Mouse (Mus musculus): Measurements from ENCODE around the gene Eef2kmt. TPM values are rescaled to one million over a fixed set of nuclear protein-coding genes. Genes with fewer than 3 reads are reported as not detected.

Eef2kmt gene
- polyA plus RNA-seq, 1 experiment from 2014 or later: 20.2 TPM

DNA sequence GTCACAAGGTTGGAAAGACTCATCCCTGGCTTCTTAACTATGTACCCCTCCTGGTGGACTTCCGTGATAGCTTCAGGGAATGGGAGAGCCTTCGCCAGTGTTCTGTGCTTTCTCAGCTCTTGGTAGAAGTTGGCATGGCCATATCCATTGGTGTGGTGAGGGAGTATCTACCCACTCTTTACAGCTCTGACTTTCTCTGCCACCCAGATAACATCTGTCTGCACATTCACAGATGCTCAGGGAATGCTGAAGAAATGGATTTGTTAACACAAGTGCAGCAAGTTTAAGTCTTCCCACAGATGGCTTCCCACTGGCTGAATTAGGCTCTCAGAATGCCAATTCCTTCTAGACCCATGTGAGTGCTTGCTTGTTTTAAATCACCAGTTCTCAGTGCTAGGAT, 41.7 kb downstream of the Eef2kmt start:
- H3K36me3 ChIP-seq: no peaks in the 10 kb centered on the region
- WGBS: 89% methylated on average over 2 of the region's 2 CpGs
- H3K4me3 ChIP-seq: no peak overlapping the region
- H3K9me3 ChIP-seq: no peaks in the 10 kb centered on the region
- H3K27ac ChIP-seq: no peak overlapping the region
- H3K27me3 ChIP-seq (ENCODE audit: insufficient read depth, poor library complexity, severe bottlenecking): 0 out of 2 replicates have a peak, but pooled peaks cover 2% of the 10 kb centered on the region
- DNase-seq (ENCODE audit: low spot score): no peak
- no peaks in the 10 kb centered on the region for H3K4me1 ChIP-seq (replicated peaks)

DNA sequence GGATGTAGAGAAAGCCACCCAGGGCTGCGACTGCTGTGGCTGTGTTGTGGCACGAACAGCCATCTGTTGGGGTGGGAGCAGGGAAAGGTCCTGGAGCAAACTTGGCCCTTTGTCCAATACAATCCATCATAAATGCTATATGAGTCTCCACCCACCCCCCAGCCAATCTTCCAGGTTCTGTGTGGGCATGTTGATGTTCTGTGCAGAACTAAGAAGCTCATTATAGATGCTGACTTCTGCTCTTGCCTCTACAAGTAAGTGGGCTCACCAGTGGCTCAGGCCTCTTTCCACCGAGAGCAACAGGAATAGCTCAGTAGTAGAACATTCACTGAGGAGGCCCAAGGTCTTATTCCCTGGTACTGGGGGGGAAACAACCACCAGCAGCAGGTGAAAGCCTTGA, 43.6 kb downstream of the Eef2kmt start:
- peaks cover 6% of the 10 kb centered on the region; the same call in 1 of the 2 replicates for H3K27me3 ChIP-seq (ENCODE audit: insufficient read depth, poor library complexity, severe bottlenecking)
- H3K36me3 ChIP-seq: no peaks in the 10 kb centered on the region
- no peaks in the 10 kb centered on the region for H3K4me1 ChIP-seq (replicated peaks)
- WGBS: 85% methylated on average over 3 of the region's 3 CpGs
- H3K9me3 ChIP-seq: no peaks in the 10 kb centered on the region
- H3K4me3 ChIP-seq: no peak overlapping the region
- no peak for DNase-seq (ENCODE audit: low spot score)
- H3K27ac ChIP-seq: no peak overlapping the region

DNA sequence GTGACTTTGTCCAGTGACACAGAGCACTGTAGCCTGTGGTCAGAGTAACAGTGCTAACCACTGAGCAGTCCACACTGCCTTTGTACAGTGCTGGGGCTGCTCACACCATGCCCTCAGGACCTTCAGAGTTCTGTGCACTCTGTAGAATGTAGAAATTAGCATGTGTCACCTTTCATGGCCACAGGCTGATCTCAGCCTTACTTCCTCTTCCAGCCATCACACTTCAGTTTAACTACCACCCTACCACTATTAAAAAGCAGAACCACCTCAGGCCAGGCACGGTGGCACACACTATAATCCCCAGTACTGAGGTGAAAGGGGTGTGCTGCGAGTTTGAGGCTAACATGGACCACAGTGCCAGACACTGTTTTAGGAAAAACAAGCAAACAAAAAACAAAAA, 45.4 kb downstream of the Eef2kmt start:
- Histone ChIP-seq H3K4me1 (replicated peaks) (no peaks in the 10 kb centered on the region), H3K27ac (no peak overlapping the region), H3K4me3 (no peak overlapping the region), H3K27me3 (ENCODE audit: insufficient read depth, poor library complexity, severe bottlenecking) (peaks cover 4% of the 10 kb centered on the region; the same call in 1 of the 2 replicates), H3K9me3 (no peaks in the 10 kb centered on the region), H3K36me3 (no peaks in the 10 kb centered on the region)
- WGBS: 66% methylated on average over 2 of the region's 2 CpGs
- DNase-seq (ENCODE audit: low spot score): no peak

DNA sequence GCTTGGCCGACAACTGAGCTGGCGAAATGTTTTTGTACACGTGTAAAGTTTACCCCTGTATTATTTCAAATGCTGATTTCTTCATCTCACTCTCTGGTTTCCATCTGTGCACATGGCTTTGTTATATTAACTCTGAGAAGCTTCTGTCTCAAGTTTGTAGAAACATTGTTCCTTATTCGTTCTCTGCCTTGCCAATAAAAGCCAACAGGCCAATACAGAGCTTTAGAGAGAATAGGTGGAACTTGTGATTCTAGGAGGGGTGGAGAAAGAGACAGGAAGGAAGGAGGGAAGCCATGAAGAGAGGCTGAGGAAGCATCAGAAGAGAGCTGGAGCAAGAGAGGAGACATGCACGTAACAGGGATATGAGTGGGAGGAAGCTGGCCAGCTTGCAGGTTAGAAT, 49.7 kb downstream of the Eef2kmt start:
- peaks cover 4% of the 10 kb centered on the region for H3K27me3 ChIP-seq (ENCODE audit: insufficient read depth, poor library complexity, severe bottlenecking)
- no peaks in the 10 kb centered on the region for H3K9me3 ChIP-seq
- whole genome bisulfite sequencing: 81% methylated on average over 5 of the region's 5 CpGs
- no peaks in the 10 kb centered on the region for H3K36me3 ChIP-seq
- H3K27ac ChIP-seq: no peak overlapping the region
- no peak overlapping the region for H3K4me3 ChIP-seq
- peaks cover 10% of the 10 kb centered on the region for H3K4me1 ChIP-seq (replicated peaks)
- no peak for DNase-seq (ENCODE audit: low spot score)

DNA sequence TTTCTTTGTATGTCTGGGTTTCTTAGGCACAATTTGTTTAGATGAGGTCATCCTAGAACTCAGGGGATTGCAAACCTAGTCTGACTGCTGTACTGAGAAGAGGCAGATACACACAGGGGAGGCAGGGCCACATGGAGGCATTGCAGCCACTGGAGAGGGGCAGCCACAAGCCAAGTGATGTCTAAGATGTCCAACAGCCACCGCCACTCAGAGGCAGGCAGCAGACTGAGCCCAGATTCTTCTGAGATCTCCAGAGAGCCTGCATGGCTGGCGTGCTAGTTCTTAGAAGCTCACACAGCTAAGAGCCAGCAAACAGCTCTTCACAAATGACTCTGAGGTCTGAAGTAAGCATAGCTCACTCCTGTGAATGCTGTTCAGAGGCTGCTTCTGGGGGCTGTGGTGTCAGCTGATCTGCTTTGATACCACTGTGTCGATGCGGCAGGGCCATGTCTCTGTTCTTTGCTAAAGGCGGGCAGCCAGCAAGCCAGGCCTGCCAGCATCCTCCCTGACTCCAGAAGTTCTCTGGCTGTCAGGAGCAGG, 50.3 kb downstream of the Eef2kmt start:
- Histone ChIP-seq H3K4me3 (no peak overlapping the region), H3K9me3 (no peaks in the 10 kb centered on the region), H3K27me3 (ENCODE audit: insufficient read depth, poor library complexity, severe bottlenecking) (peaks cover 4% of the 10 kb centered on the region), H3K4me1 (replicated peaks) (peaks cover 10% of the 10 kb centered on the region), H3K36me3 (no peaks in the 10 kb centered on the region), H3K27ac (no peak overlapping the region)
- WGBS: 90% methylated on average over 5 of the region's 5 CpGs
- DNase-seq (ENCODE audit: low spot score): no peak

DNA sequence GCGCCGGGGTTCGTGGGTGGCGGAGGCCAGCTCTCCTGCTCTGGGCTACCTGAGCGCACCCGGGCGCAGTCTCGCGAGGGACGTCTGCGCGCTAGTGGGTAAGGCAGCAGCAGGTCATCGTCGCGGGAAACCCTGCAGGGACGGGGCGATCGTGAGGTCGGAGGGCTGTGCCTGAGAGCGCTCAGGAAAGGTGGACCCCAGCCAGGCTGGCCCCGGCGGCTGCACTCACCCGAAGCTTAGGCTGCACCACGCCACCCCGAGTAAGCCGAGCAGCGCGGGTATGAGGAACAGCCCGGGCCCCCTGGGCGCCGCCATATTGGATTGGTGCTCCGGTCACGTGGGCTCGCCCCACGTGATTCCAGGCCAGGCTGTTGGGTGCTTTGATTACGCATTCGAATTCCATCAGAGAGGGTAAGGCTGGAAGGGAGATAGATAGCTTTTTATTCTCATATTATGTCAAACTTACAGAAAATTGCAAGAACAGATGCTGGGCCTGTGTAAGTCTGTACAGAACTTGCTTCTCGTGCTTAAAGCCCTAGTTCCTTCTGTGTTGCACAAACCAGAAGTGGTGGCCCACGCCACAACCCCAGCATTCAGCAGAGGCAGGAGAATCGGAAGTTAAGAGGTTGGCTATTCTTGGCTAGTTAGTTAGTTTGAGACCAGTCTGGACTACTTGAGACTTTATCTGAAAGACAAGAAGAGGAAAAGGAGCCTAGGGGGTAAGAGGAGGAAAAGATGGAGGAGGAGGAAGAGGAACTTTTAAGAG, 51.9 kb downstream of the Eef2kmt start, which contains the start of gene Nagpa:
Gene Nagpa, minus strand, starts transcription at position 345 of the 766 bp plus-strand sequence.
- Histone ChIP-seq H3K4me1 (replicated peaks) (peaks cover 10% of the 10 kb centered on the region), H3K27me3 (ENCODE audit: insufficient read depth, poor library complexity, severe bottlenecking) (peaks cover 4% of the 10 kb centered on the region), H3K27ac (peak within 1 kb of the TSS; percentile 80), H3K36me3 (peaks cover 9% of the 10 kb centered on the region), H3K4me3 (peak within 1 kb of the TSS; percentile 92), H3K9me3 (no peaks in the 10 kb centered on the region)
- DNase-seq (ENCODE audit: low spot score): peak; percentile 87
- 4% methylated on average over 40 of the region's 40 CpGs for WGBS

DNA sequence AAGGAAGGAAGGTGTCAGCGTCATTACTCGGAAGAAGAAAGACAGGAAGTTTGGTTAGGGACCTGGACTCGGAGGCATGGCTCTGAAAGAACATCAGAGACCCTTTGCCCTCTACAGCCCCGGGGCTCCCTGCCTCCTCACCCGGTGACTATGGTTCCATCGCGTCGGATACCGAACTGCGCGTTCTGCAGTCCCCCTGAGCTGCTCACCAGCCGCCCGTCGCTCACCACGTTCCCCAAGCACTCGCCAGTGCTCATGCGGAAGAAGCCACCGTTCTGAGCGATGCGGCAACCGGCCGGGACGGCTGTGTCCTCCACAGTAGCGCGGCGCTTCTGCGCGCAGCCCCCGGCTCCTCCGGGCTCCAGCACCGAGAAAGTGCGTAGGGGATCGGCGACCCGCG, 52.6 kb downstream of the Eef2kmt start:
- Histone ChIP-seq H3K36me3 (peaks cover 15% of the 10 kb centered on the region), H3K9me3 (no peaks in the 10 kb centered on the region), H3K4me3 (peak overlapping the region; percentile 92), H3K27ac (peak overlapping the region; percentile 80), H3K27me3 (ENCODE audit: insufficient read depth, poor library complexity, severe bottlenecking) (peaks cover 4% of the 10 kb centered on the region; the same call in 1 of the 2 replicates), H3K4me1 (replicated peaks) (peaks cover 10% of the 10 kb centered on the region)
- DNase-seq (ENCODE audit: low spot score): no peak
- 2% methylated on average over 36 of the region's 36 CpGs for WGBS

DNA sequence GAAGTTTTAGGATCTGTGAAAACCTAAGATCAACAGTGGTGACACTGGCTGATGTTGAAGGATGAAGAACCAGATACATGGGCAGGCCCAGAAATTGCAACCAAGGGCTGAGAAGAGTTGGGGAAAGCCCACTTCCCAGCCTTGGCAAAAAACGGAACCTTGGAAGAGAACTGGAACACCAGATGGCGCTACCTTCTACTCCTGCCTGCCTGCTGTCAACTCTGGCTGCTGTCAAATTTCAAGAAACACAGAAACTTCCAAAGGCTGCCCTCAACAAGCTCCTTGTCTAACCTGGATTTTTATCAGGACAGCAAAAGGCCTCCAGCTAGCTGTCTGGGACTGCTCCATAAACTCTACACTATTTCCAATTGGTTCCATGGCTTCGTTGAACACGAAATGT, 53.1 kb downstream of the Eef2kmt start:
- H3K9me3 ChIP-seq: no peaks in the 10 kb centered on the region
- DNase-seq (ENCODE audit: low spot score): peak; percentile 38
- peak overlapping the region; percentile 92 for H3K4me3 ChIP-seq
- H3K27me3 ChIP-seq (ENCODE audit: insufficient read depth, poor library complexity, severe bottlenecking): peaks cover 4% of the 10 kb centered on the region; the same call in 1 of the 2 replicates
- 14% methylated on average over 4 of the region's 4 CpGs for WGBS
- peaks cover 10% of the 10 kb centered on the region for H3K4me1 ChIP-seq (replicated peaks)
- H3K27ac ChIP-seq: no peak overlapping the region
- H3K36me3 ChIP-seq: peaks cover 17% of the 10 kb centered on the region

DNA sequence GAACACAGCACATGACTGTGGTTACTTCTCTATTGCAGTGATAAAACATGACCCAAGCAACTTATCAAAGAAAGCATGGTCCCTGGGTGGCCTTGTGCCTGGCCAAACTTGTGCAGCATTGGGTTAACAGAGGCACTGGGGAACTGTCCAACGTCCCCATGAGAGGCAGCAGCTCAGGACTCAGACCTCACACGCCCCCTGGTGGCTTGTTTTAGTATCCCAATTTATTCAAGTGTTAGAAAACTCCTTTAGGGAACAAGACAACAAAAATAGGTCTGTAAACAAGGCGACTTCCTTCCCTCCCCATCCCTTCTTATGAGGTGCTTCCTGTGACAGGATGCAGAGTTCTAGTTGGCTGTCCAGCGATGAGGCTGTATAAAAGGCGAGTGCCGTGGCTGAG, 60.7 kb downstream of the Eef2kmt start:
- 24% methylated on average over 6 of the region's 6 CpGs for WGBS
- peaks cover 23% of the 10 kb centered on the region for H3K36me3 ChIP-seq
- no peak overlapping the region for H3K4me3 ChIP-seq
- peak; percentile 47 for DNase-seq (ENCODE audit: low spot score)
- H3K4me1 ChIP-seq (replicated peaks): no peaks in the 10 kb centered on the region
- H3K27ac ChIP-seq: no peak overlapping the region
- no peaks in the 10 kb centered on the region for H3K27me3 ChIP-seq (ENCODE audit: insufficient read depth, poor library complexity, severe bottlenecking)
- no peaks in the 10 kb centered on the region for H3K9me3 ChIP-seq

Other genes starting within 250 kb of the Eef2kmt start
- gene Smim22, start 248.7 kb downstream of the Eef2kmt start, polyA plus RNA-seq (2016; fragmentation: Nextera tagmentation; extraction: Ambion mirVana): 4.6 and 5.4 TPM in 2 replicates
- gene Rogdi, start 242.4 kb downstream of the Eef2kmt start, polyA plus RNA-seq (2016; fragmentation: Nextera tagmentation; extraction: Ambion mirVana): 63.7 and 108 TPM in 2 replicates
- 211 and 219 TPM in 2 replicates for gene Glyr1, start 206.1 kb downstream of the Eef2kmt start, polyA plus RNA-seq (2016; fragmentation: Nextera tagmentation; extraction: Ambion mirVana)
- 17.8 TPM in 2 replicates for gene Ubn1, start 205.9 kb downstream of the Eef2kmt start, polyA plus RNA-seq (2016; fragmentation: Nextera tagmentation; extraction: Ambion mirVana)
- gene Ppl, start 123.6 kb downstream of the Eef2kmt start, polyA plus RNA-seq (2016; fragmentation: Nextera tagmentation; extraction: Ambion mirVana): 1.4 and 1.9 TPM in 2 replicates
- 0.29 and 0.78 TPM in 2 replicates for gene Sec14l5, start 108.9 kb downstream of the Eef2kmt start, polyA plus RNA-seq (2016; fragmentation: Nextera tagmentation; extraction: Ambion mirVana)
- gene Nagpa, start 52.0 kb downstream of the Eef2kmt start, polyA plus RNA-seq (2016; fragmentation: Nextera tagmentation; extraction: Ambion mirVana): 14.4 and 15.3 TPM in 2 replicates
- gene AU021092, start 33.7 kb downstream of the Eef2kmt start, polyA plus RNA-seq (2016; fragmentation: Nextera tagmentation; extraction: Ambion mirVana): 1.8 and 3.2 TPM in 2 replicates
- gene Alg1, start 22.4 kb downstream of the Eef2kmt start, polyA plus RNA-seq (2016; fragmentation: Nextera tagmentation; extraction: Ambion mirVana): 27.8 and 28.0 TPM in 2 replicates